Mouse (Mus musculus): ENCODE data around the gene Snph. TPM values are rescaled to one million over a fixed set of nuclear protein-coding genes. Genes with fewer than 3 reads are reported as not detected.
A peak's percentile ranks its signal among the peaks of the same experiment; 100 is the strongest.
"Not testable (repeated sequence)": the region's sequence is repeated elsewhere in the genome, so short reads cannot be mapped to it uniquely, and the experiment has no call there.

Snph gene
- polyA plus RNA-seq, 1 experiment from 2014 or later: 9.2 TPM

GRCm38 (mm10) chr2:151629310-151629709 lies 3.1 kb downstream of the Snph start:
- Histone ChIP-seq H3K27me3 (replicated peaks) (peaks cover 10% of the 10 kb centered on the region; the same call in 1 of the 2 replicates), H3K4me1 (peaks cover 6% of the 10 kb centered on the region), H3K27ac (no peak overlapping the region), H3K4me3 (no peak overlapping the region), H3K9me3 (no peaks in the 10 kb centered on the region), H3K9ac (no peak overlapping the region), H3K4me2 (replicated peaks) (no peak overlapping the region), H3K36me3 (no peaks in the 10 kb centered on the region)
- no peak for ATAC-seq (ENCODE audit: low FRiP score, low read depth)
- WGBS: 66% methylated on average over 7 of the region's 7 CpGs

GRCm38 (mm10) chr2:151628011-151628410 lies 4.4 kb downstream of the Snph start:
- ATAC-seq (ENCODE audit: low FRiP score, low read depth): no peak
- H3K36me3 ChIP-seq: no peaks in the 10 kb centered on the region
- WGBS: 89% methylated on average over 3 of the region's 3 CpGs

GRCm38 (mm10) chr2:151626296-151626695 lies 6.1 kb downstream of the Snph start:
- no peak for ATAC-seq (ENCODE audit: low FRiP score, low read depth)
- Histone ChIP-seq H3K27me3 (replicated peaks) (peaks cover 1% of the 10 kb centered on the region; the same call in 1 of the 2 replicates), H3K4me3 (no peak overlapping the region), H3K36me3 (no peaks in the 10 kb centered on the region), H3K9ac (no peak overlapping the region), H3K4me2 (replicated peaks) (no peak overlapping the region), H3K4me1 (peaks cover 2% of the 10 kb centered on the region), H3K27ac (no peak overlapping the region), H3K9me3 (no peaks in the 10 kb centered on the region)
- WGBS: 88% methylated on average over 7 of the region's 7 CpGs

More at GRCm38 (mm10) chr2:151628011-151628410, 4.4 kb downstream of the Snph start:
- Histone ChIP-seq H3K27me3 (replicated peaks) (peaks cover 3% of the 10 kb centered on the region; the same call in 1 of the 2 replicates), H3K27ac (no peak overlapping the region), H3K9me3 (no peaks in the 10 kb centered on the region), H3K4me1 (peaks cover 6% of the 10 kb centered on the region), H3K4me2 (replicated peaks) (no peak overlapping the region), H3K9ac (no peak overlapping the region), H3K4me3 (no peak overlapping the region)

GRCm38 (mm10) chr2:151623776-151624175 lies 8.6 kb downstream of the Snph start:
- no peaks in the 10 kb centered on the region for H3K36me3 ChIP-seq
- no peaks in the 10 kb centered on the region for H3K4me1 ChIP-seq
- no peaks in the 10 kb centered on the region for H3K27me3 ChIP-seq (replicated peaks)
- H3K9me3 ChIP-seq: no peaks in the 10 kb centered on the region
- no peak overlapping the region for H3K4me3 ChIP-seq
- ATAC-seq (ENCODE audit: low FRiP score, low read depth): no peak
- no peak overlapping the region for H3K9ac ChIP-seq
- no peak overlapping the region for H3K27ac ChIP-seq
- WGBS: 53% methylated on average over 3 of the region's 3 CpGs
- H3K4me2 ChIP-seq (replicated peaks): no peak overlapping the region

GRCm38 (mm10) chr2:151616551-151617329 lies 15.7 kb downstream of the Snph start:
- Histone ChIP-seq H3K9ac (no peak overlapping the region), H3K27me3 (replicated peaks) (no peaks in the 10 kb centered on the region), H3K4me2 (replicated peaks) (no peak overlapping the region), H3K9me3 (no peaks in the 10 kb centered on the region), H3K4me3 (no peak overlapping the region), H3K27ac (no peak overlapping the region), H3K36me3 (no peaks in the 10 kb centered on the region), H3K4me1 (no peaks in the 10 kb centered on the region)
- ATAC-seq (ENCODE audit: low FRiP score, low read depth): no peak
- WGBS: 65% methylated on average over 6 of the region's 6 CpGs

GRCm38 (mm10) chr2:151615779-151616178 lies 16.6 kb downstream of the Snph start:
- 71% methylated on average over 7 of the region's 8 CpGs for WGBS
- H3K4me2 ChIP-seq (replicated peaks); H3K27me3 ChIP-seq (replicated peaks); H3K4me1 ChIP-seq; ATAC-seq (ENCODE audit: low FRiP score, low read depth); H3K9me3 ChIP-seq; H3K27ac ChIP-seq; H3K4me3 ChIP-seq; H3K36me3 ChIP-seq; H3K9ac ChIP-seq: not testable (repeated sequence)

GRCm38 (mm10) chr2:151609974-151610373 lies 22.4 kb downstream of the Snph start:
- Histone ChIP-seq H3K9me3 (no peaks in the 10 kb centered on the region), H3K27me3 (replicated peaks) (no peaks in the 10 kb centered on the region), H3K36me3 (no peaks in the 10 kb centered on the region), H3K4me1 (peaks cover 17% of the 10 kb centered on the region; the same call in 1 of the 2 replicates), H3K9ac (no peak overlapping the region), H3K27ac (no peak overlapping the region), H3K4me3 (no peak overlapping the region), H3K4me2 (replicated peaks) (no peak overlapping the region)
- WGBS: 39% methylated on average over 3 of the region's 3 CpGs
- peak; percentile 46 for ATAC-seq (ENCODE audit: low FRiP score, low read depth)

- no peak for ATAC-seq (ENCODE audit: low FRiP score, low read depth)
- H3K9ac ChIP-seq: no peak overlapping the region
- no peaks in the 10 kb centered on the region for H3K9me3 ChIP-seq
- H3K4me3 ChIP-seq: no peak overlapping the region
- H3K27ac ChIP-seq: no peak overlapping the region
- H3K4me1 ChIP-seq: peaks cover 32% of the 10 kb centered on the region
- 88% methylated on average over 1 of the region's 1 CpGs for WGBS
- H3K27me3 ChIP-seq (replicated peaks): no peaks in the 10 kb centered on the region
- H3K36me3 ChIP-seq: no peaks in the 10 kb centered on the region
- H3K4me2 ChIP-seq (replicated peaks): no peak overlapping the region
These were observed 24.0 kb downstream of the Snph start for GRCm38 (mm10) chr2:151608435-151608834.

- Histone ChIP-seq H3K9ac (no peak overlapping the region), H3K27ac (no peak overlapping the region), H3K4me3 (no peak overlapping the region), H3K4me2 (replicated peaks) (no peak overlapping the region), H3K36me3 (no peaks in the 10 kb centered on the region), H3K9me3 (no peaks in the 10 kb centered on the region), H3K4me1 (peaks cover 39% of the 10 kb centered on the region), H3K27me3 (replicated peaks) (no peaks in the 10 kb centered on the region)
- 54% methylated on average over 11 of the region's 11 CpGs for WGBS
- 0 out of 2 replicates have a peak, but pooled peaks have one; percentile 11 for ATAC-seq (ENCODE audit: low FRiP score, low read depth)
These were observed 26.9 kb downstream of the Snph start for GRCm38 (mm10) chr2:151605437-151605987.

GRCm38 (mm10) chr2:151603630-151604029 lies 28.8 kb downstream of the Snph start:
- no peaks in the 10 kb centered on the region for H3K27me3 ChIP-seq (replicated peaks)
- H3K36me3 ChIP-seq: no peaks in the 10 kb centered on the region
- H3K4me3 ChIP-seq: no peak overlapping the region
- H3K9me3 ChIP-seq: no peaks in the 10 kb centered on the region
- H3K4me1 ChIP-seq: peaks cover 38% of the 10 kb centered on the region
- H3K9ac ChIP-seq: peak overlapping the region; percentile 13; the same call in 1 of the 2 replicates
- peak overlapping the region; percentile 14; the same call in 1 of the 2 replicates for H3K4me2 ChIP-seq (replicated peaks)
- 5% methylated on average over 4 of the region's 4 CpGs for WGBS
- no peak overlapping the region for H3K27ac ChIP-seq
- peak; percentile 93 for ATAC-seq (ENCODE audit: low FRiP score, low read depth)

GRCm38 (mm10) chr2:151602106-151602505 lies 30.3 kb downstream of the Snph start:
- H3K4me1 ChIP-seq: peaks cover 38% of the 10 kb centered on the region
- H3K27ac ChIP-seq: no peak overlapping the region
- no peak for ATAC-seq (ENCODE audit: low FRiP score, low read depth)
- 92% methylated on average over 4 of the region's 4 CpGs for WGBS
- H3K36me3 ChIP-seq: no peaks in the 10 kb centered on the region
- no peaks in the 10 kb centered on the region for H3K27me3 ChIP-seq (replicated peaks)
- H3K9me3 ChIP-seq: no peaks in the 10 kb centered on the region
- H3K4me2 ChIP-seq (replicated peaks): no peak overlapping the region
- H3K4me3 ChIP-seq: no peak overlapping the region
- no peak overlapping the region for H3K9ac ChIP-seq

- Histone ChIP-seq H3K36me3 (peaks cover 12% of the 10 kb centered on the region; the same call in 1 of the 2 replicates), H3K27ac (no peak overlapping the region), H3K4me1 (peaks cover 7% of the 10 kb centered on the region), H3K9ac (no peak overlapping the region), H3K9me3 (no peaks in the 10 kb centered on the region), H3K4me3 (no peak overlapping the region), H3K27me3 (replicated peaks) (no peaks in the 10 kb centered on the region), H3K4me2 (replicated peaks) (no peak overlapping the region)
- no peak for ATAC-seq (ENCODE audit: low FRiP score, low read depth)
- 81% methylated on average over 2 of the region's 2 CpGs for whole genome bisulfite sequencing
These were observed 34.3 kb downstream of the Snph start for GRCm38 (mm10) chr2:151598068-151598467.
